Mouse (Mus musculus): ENCODE results near the gene Vwa3b. TPM values are rescaled to one million over a fixed set of nuclear protein-coding genes. Genes with fewer than 3 reads are reported as not detected.

Vwa3b gene
- total RNA-seq, 1 experiment from 2014 or later = not detected

GRCm38 (mm10) chr1:37187050-37187449, 160.7 kb downstream of the Vwa3b start:
- no peak for ATAC-seq (replicated peaks; ENCODE audit: insufficient number of reproducible peaks, low FRiP score, low TSS enrichment, poor library complexity, severe bottlenecking)

GRCm38 (mm10) chr1:37194607-37195006, 168.2 kb downstream of the Vwa3b start:
- no peak for ATAC-seq (replicated peaks; ENCODE audit: insufficient number of reproducible peaks, low FRiP score, low TSS enrichment, poor library complexity, severe bottlenecking)

GRCm38 (mm10) chr1:37201406-37201805, 175.0 kb downstream of the Vwa3b start:
- ATAC-seq (replicated peaks; ENCODE audit: insufficient number of reproducible peaks, low FRiP score, low TSS enrichment, poor library complexity, severe bottlenecking) = no peak

GRCm38 (mm10) chr1:37207743-37208142, 181.3 kb downstream of the Vwa3b start:
- no peak for ATAC-seq (replicated peaks; ENCODE audit: insufficient number of reproducible peaks, low FRiP score, low TSS enrichment, poor library complexity, severe bottlenecking)

- ATAC-seq (replicated peaks; ENCODE audit: insufficient number of reproducible peaks, low FRiP score, low TSS enrichment, poor library complexity, severe bottlenecking) = no peak
Measured at GRCm38 (mm10) chr1:37212375-37212774, 186.0 kb downstream of the Vwa3b start.

- ATAC-seq (replicated peaks; ENCODE audit: insufficient number of reproducible peaks, low FRiP score, low TSS enrichment, poor library complexity, severe bottlenecking) = no peak
Measured at GRCm38 (mm10) chr1:37214144-37214543, 187.7 kb downstream of the Vwa3b start, which contains the start of gene Cnga3. Cnga3 (plus strand) TSS chr1:37214434.

- ATAC-seq (replicated peaks; ENCODE audit: insufficient number of reproducible peaks, low FRiP score, low TSS enrichment, poor library complexity, severe bottlenecking) = no peak
Measured at GRCm38 (mm10) chr1:37218386-37218785, 192.0 kb downstream of the Vwa3b start.

GRCm38 (mm10) chr1:37219593-37219992, 193.2 kb downstream of the Vwa3b start:
- ATAC-seq (replicated peaks; ENCODE audit: insufficient number of reproducible peaks, low FRiP score, low TSS enrichment, poor library complexity, severe bottlenecking) = no peak

GRCm38 (mm10) chr1:37220134-37220907, 193.9 kb downstream of the Vwa3b start:
- ATAC-seq (replicated peaks; ENCODE audit: insufficient number of reproducible peaks, low FRiP score, low TSS enrichment, poor library complexity, severe bottlenecking) = no peak

GRCm38 (mm10) chr1:37222002-37222401, 195.6 kb downstream of the Vwa3b start:
- no peak for ATAC-seq (replicated peaks; ENCODE audit: insufficient number of reproducible peaks, low FRiP score, low TSS enrichment, poor library complexity, severe bottlenecking)

- ATAC-seq (replicated peaks; ENCODE audit: insufficient number of reproducible peaks, low FRiP score, low TSS enrichment, poor library complexity, severe bottlenecking) = no peak
Measured at GRCm38 (mm10) chr1:37230404-37230803, 204.0 kb downstream of the Vwa3b start.

- ATAC-seq (replicated peaks; ENCODE audit: insufficient number of reproducible peaks, low FRiP score, low TSS enrichment, poor library complexity, severe bottlenecking) = no peak
Measured at GRCm38 (mm10) chr1:37231295-37231701, 204.9 kb downstream of the Vwa3b start.

Other genes starting within 250 kb of the Vwa3b start
- 29.0 to 54.6 TPM (median 37.3 TPM) in 3 replicates for gene Tmem131, start 82.9 kb upstream of the Vwa3b start, total RNA-seq (2017)
- not detected in 3 replicates for gene Cnga3, start 187.8 kb downstream of the Vwa3b start, total RNA-seq (2017)

Data from monocyte, adult 5-6 weeks (primary cell).